In genomic region chr6:30245397-30245796, GRCm38 (mm10) we compare ENCODE assay signal across 18 mouse cellular contexts.
"Had no signal": no experiment of that assay in that cellular context is flagged by ENCODE, and none has a peak within 500 bp of the region (broad histone marks: within the 10 kb centered on the region; RNA-seq: fewer than 3 reads in every experiment).

No protein-coding gene starts in this region.

- DNase-seq: lung, embryonic 14.5 days; lung, postnatal 10 days; lung, postnatal 4 days; midbrain, embryonic 14.5 days; retina, postnatal 1 day; right cerebral cortex, adult 18-20 months; right cerebral cortex, postnatal 25 days; right cerebral cortex, postnatal 4 days; spleen, adult 18-20 months; thymus, adult 18-20 months; thymus, postnatal 14 days; thymus, postnatal 36 days had no signal

- H3K9me3 ChIP-seq: midbrain, embryonic 10.5 days; midbrain, embryonic 12.5 days; neural tube, embryonic 13.5 days; neural tube, embryonic 15.5 days had no signal

- ATAC-seq: midbrain, embryonic 16.5 days had no signal

- H3K4me2 ChIP-seq: lung, embryonic 14.5 days; midbrain, embryonic 12.5 days; neural tube, embryonic 13.5 days; neural tube, embryonic 15.5 days had no signal

- H3K9ac ChIP-seq: lung, embryonic 14.5 days; midbrain, embryonic 12.5 days; neural tube, embryonic 13.5 days; neural tube, embryonic 15.5 days had no signal

- H3K27ac ChIP-seq: midbrain, embryonic 10.5 days; midbrain, embryonic 12.5 days; neural tube, embryonic 13.5 days; neural tube, embryonic 15.5 days had no signal

- H3K4me3 ChIP-seq: midbrain, embryonic 10.5 days; midbrain, embryonic 12.5 days; myocyte; neural tube, embryonic 13.5 days; neural tube, embryonic 15.5 days had no signal

- H3K27me3 ChIP-seq: midbrain, embryonic 12.5 days; neural tube, embryonic 13.5 days; neural tube, embryonic 15.5 days had no signal

- H3K36me3 ChIP-seq: neural tube, embryonic 15.5 days had no signal

- H3K4me1 ChIP-seq: midbrain, embryonic 10.5 days; midbrain, embryonic 12.5 days; neural tube, embryonic 13.5 days had no signal
